Mouse (Mus musculus) embryonic facial prominence, embryonic 10.5 days (tissue): ENCODE data around the gene Cstf3. TPM values are rescaled to one million over a fixed set of nuclear protein-coding genes. Genes with fewer than 3 reads are reported as not detected.

Experiments used
- DNase-seq: peaks from one replicate; pipeline ENCODE4 v3.0.0-alpha.2; 2017; ENCODE audit warnings: low spot score
- H3K27ac ChIP-seq: fragments of 300-500 bp; sonication (generic); replicated peaks from 2 replicates; pipeline ENCODE4 v1.5.1; 2016; ENCODE audit warnings: mild to moderate bottlenecking
- H3K27me3 ChIP-seq: fragments of 300-500 bp; sonication (generic); replicated peaks from 2 replicates; pipeline ENCODE4 v1.6.1; 2016; ENCODE audit warnings: low read depth, mild to moderate bottlenecking; ENCODE audit not compliant: poor library complexity, severe bottlenecking
- H3K36me3 ChIP-seq: fragments of 300-500 bp; sonication (generic); replicated peaks from 2 replicates; pipeline ENCODE4 v1.6.1; 2016; ENCODE audit warnings: mild to moderate bottlenecking, moderate library complexity
- H3K4me1 ChIP-seq: fragments of 300-500 bp; sonication (generic); 2 replicates; pipeline ENCODE4 v1.6.1; 2016
- H3K4me3 ChIP-seq: fragments of 300-500 bp; sonication (generic); 2 replicates; pipeline ENCODE4 v1.5.1; 2016; ENCODE audit warnings: mild to moderate bottlenecking, moderate library complexity
- H3K9me3 ChIP-seq: fragments of 300-500 bp; sonication (generic); 2 replicates; pipeline ENCODE4 v1.6.1; 2016; ENCODE audit warnings: mild to moderate bottlenecking
- WGBS: fragments of 180-500 bp; shearing (Covaris S2); methylation state at CpG from one replicate; pipeline ENCODE4 v1.1.7; 2016; 5-methylcytosine and 5-hydroxymethylcytosine counted together
- polyA plus RNA-seq: library from polyadenylated mRNA; unstranded; fragments of >200 nt; fragmentation: Nextera tagmentation; extraction: Ambion mirVana; gene quantifications from 2 replicates; pipeline ENCODE4 v1.2.1, GENCODE M21; 2016

Cstf3 gene
- polyA plus RNA-seq, 1 experiment from 2014 or later = 97.0 TPM

- Histone ChIP-seq H3K36me3 (peaks cover 47% of the 10 kb centered on the region), H3K27ac (no peak overlapping the region), H3K9me3 (no peaks in the 10 kb centered on the region), H3K4me1 (no peaks in the 10 kb centered on the region), H3K27me3 (no peaks in the 10 kb centered on the region), H3K4me3 (no peak overlapping the region)
- no peak for DNase-seq
- WGBS = 90% methylated on average over 4 of the region's 4 CpGs
Measured at GRCm38 (mm10) chr2:104615985-104616711, 25.8 kb downstream of the Cstf3 start.

GRCm38 (mm10) chr2:104658659-104659058 is 68.3 kb downstream of the Cstf3 start:
- Histone ChIP-seq H3K27me3 (no peaks in the 10 kb centered on the region), H3K4me3 (no peak overlapping the region), H3K4me1 (no peaks in the 10 kb centered on the region), H3K9me3 (no peaks in the 10 kb centered on the region), H3K27ac (no peak overlapping the region), H3K36me3 (peaks cover 95% of the 10 kb centered on the region)
- DNase-seq = no peak
- 88% methylated on average over 1 of the region's 1 CpGs for WGBS

GRCm38 (mm10) chr2:104663372-104664100 is 73.2 kb downstream of the Cstf3 start:
- peaks cover 85% of the 10 kb centered on the region for H3K36me3 ChIP-seq

GRCm38 (mm10) chr2:104669122-104669804 is 78.9 kb downstream of the Cstf3 start:
- no peaks in the 10 kb centered on the region for H3K9me3 ChIP-seq
- 0 out of 2 replicates have a peak, but pooled peaks cover 3% of the 10 kb centered on the region for H3K4me1 ChIP-seq
- H3K36me3 ChIP-seq = peaks cover 38% of the 10 kb centered on the region
- no peak overlapping the region for H3K4me3 ChIP-seq
- DNase-seq = no peak
- 84% methylated on average over 6 of the region's 6 CpGs for WGBS
- no peaks in the 10 kb centered on the region for H3K27me3 ChIP-seq
- H3K27ac ChIP-seq = no peak overlapping the region

More at GRCm38 (mm10) chr2:104663372-104664100, 73.2 kb downstream of the Cstf3 start:
- Histone ChIP-seq H3K4me1 (no peaks in the 10 kb centered on the region), H3K4me3 (no peak overlapping the region), H3K9me3 (no peaks in the 10 kb centered on the region), H3K27me3 (no peaks in the 10 kb centered on the region), H3K27ac (no peak overlapping the region)
- no peak for DNase-seq
- WGBS = 92% methylated on average over 8 of the region's 8 CpGs

- H3K4me1 ChIP-seq = 0 out of 2 replicates have a peak, but pooled peaks cover 3% of the 10 kb centered on the region
- no peaks in the 10 kb centered on the region for H3K9me3 ChIP-seq
- H3K36me3 ChIP-seq = peaks cover 18% of the 10 kb centered on the region
- no peak for DNase-seq
- no peaks in the 10 kb centered on the region for H3K27me3 ChIP-seq
- H3K27ac ChIP-seq = no peak overlapping the region
- no peak overlapping the region for H3K4me3 ChIP-seq
Measured at GRCm38 (mm10) chr2:104671724-104672123, 81.4 kb downstream of the Cstf3 start.

- peaks cover 18% of the 10 kb centered on the region for H3K36me3 ChIP-seq
- WGBS = 78% methylated on average over 3 of the region's 3 CpGs
- H3K9me3 ChIP-seq = no peaks in the 10 kb centered on the region
- H3K4me1 ChIP-seq = 0 out of 2 replicates have a peak, but pooled peaks cover 3% of the 10 kb centered on the region
- no peak overlapping the region for H3K27ac ChIP-seq
- no peaks in the 10 kb centered on the region for H3K27me3 ChIP-seq
- DNase-seq = no peak
- no peak overlapping the region for H3K4me3 ChIP-seq
Measured at GRCm38 (mm10) chr2:104677326-104677725, 87.0 kb downstream of the Cstf3 start.

GRCm38 (mm10) chr2:104684771-104685170 is 94.4 kb downstream of the Cstf3 start:
- WGBS = 90% methylated on average over 4 of the region's 4 CpGs
- DNase-seq = no peak
- peaks cover 30% of the 10 kb centered on the region for H3K36me3 ChIP-seq
- no peaks in the 10 kb centered on the region for H3K27me3 ChIP-seq
- H3K9me3 ChIP-seq = no peaks in the 10 kb centered on the region
- H3K4me1 ChIP-seq = no peaks in the 10 kb centered on the region
- no peak overlapping the region for H3K4me3 ChIP-seq
- no peak overlapping the region for H3K27ac ChIP-seq

GRCm38 (mm10) chr2:104685418-104685817 is 95.1 kb downstream of the Cstf3 start:
- 13% methylated on average over 13 of the region's 13 CpGs for WGBS
- Histone ChIP-seq H3K36me3 (peaks cover 30% of the 10 kb centered on the region), H3K9me3 (no peaks in the 10 kb centered on the region), H3K4me3 (no peak overlapping the region), H3K27ac (no peak overlapping the region), H3K4me1 (no peaks in the 10 kb centered on the region), H3K27me3 (no peaks in the 10 kb centered on the region)
- peak; percentile 88 for DNase-seq

- H3K4me3 ChIP-seq = no peak overlapping the region
- DNase-seq = no peak
- H3K36me3 ChIP-seq = peaks cover 15% of the 10 kb centered on the region
- no peak overlapping the region for H3K27ac ChIP-seq
- H3K27me3 ChIP-seq = no peaks in the 10 kb centered on the region
- no peaks in the 10 kb centered on the region for H3K4me1 ChIP-seq
- no peaks in the 10 kb centered on the region for H3K9me3 ChIP-seq
- 75% methylated on average over 3 of the region's 3 CpGs for WGBS
Measured at GRCm38 (mm10) chr2:104687261-104687660, 96.9 kb downstream of the Cstf3 start.

- DNase-seq = no peak
- WGBS = 80% methylated on average over 3 of the region's 3 CpGs
- H3K4me1 ChIP-seq = no peaks in the 10 kb centered on the region
- H3K27ac ChIP-seq = no peak overlapping the region
- H3K9me3 ChIP-seq = no peaks in the 10 kb centered on the region
- H3K36me3 ChIP-seq = peaks cover 12% of the 10 kb centered on the region
- no peak overlapping the region for H3K4me3 ChIP-seq
- H3K27me3 ChIP-seq = no peaks in the 10 kb centered on the region
Measured at GRCm38 (mm10) chr2:104688321-104688720, 98.0 kb downstream of the Cstf3 start.

GRCm38 (mm10) chr2:104688724-104689123 is 98.4 kb downstream of the Cstf3 start:
- Histone ChIP-seq H3K27me3 (no peaks in the 10 kb centered on the region), H3K9me3 (no peaks in the 10 kb centered on the region), H3K36me3 (peaks cover 8% of the 10 kb centered on the region), H3K27ac (no peak overlapping the region), H3K4me1 (no peaks in the 10 kb centered on the region), H3K4me3 (no peak overlapping the region)
- 85% methylated on average over 8 of the region's 8 CpGs for WGBS
- no peak for DNase-seq

GRCm38 (mm10) chr2:104690720-104691119 is 100.4 kb downstream of the Cstf3 start:
- no peaks in the 10 kb centered on the region for H3K36me3 ChIP-seq
- no peaks in the 10 kb centered on the region for H3K27me3 ChIP-seq
- H3K9me3 ChIP-seq = no peaks in the 10 kb centered on the region
- WGBS = 88% methylated on average over 4 of the region's 4 CpGs
- DNase-seq = no peak
- no peak overlapping the region for H3K27ac ChIP-seq
- H3K4me1 ChIP-seq = no peaks in the 10 kb centered on the region
- H3K4me3 ChIP-seq = no peak overlapping the region
